Comparison of ENCODE assay signal across 8 mouse cellular contexts in the genomic region with DNA sequence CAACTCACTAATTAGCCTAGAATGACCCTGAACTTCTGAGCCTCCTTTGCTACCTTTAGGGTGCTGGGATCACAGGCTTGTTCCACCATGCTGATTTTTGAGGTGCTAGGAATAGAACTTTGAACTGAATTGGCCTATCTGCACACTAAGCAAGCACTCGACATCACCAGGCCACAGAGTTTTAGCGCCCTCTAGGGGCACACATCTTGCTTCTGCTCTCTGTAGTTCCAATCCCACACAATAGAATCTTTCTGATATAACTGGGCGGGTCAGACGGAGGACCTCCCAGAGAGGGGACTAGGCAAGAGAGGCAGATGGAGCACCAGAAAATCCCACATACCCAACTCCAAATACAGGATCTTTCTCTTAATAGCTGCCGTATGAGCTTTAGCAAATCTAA. TPM values are rescaled to one million over a fixed set of nuclear protein-coding genes. Genes with fewer than 3 reads are reported as not detected.
DNase-seq lines count a peak whose midpoint lies in the region; ATAC-seq and TF ChIP-seq lines count a peak whose summit lies in the region.

No protein-coding gene starts in this region.

- in situ Hi-C loops in Patski (cut with MboI; ENCODE audit: low pct_unique_long_range_greater_than_20kb) = loop anchor here (5.0 kb wide), 1 partner anchor 76 kb away; no protein-coding TSS in a partner anchor

- WGBS in limb, embryonic 13.5 days = 40% methylated on average over 5 of the region's 5 CpGs

- CTCF ChIA-PET in Patski (lab: Charles Lee) = interaction anchor here (0.9 to 3.3 kb wide), 13 partner anchors 9 to 104 kb away, joined by 3 to 20 read pairs (median 5); no protein-coding TSS in a partner anchor

- TF ChIP-seq CTCF in Patski (IDR thresholded peaks at IDR 0.05) = peak; percentile 83

- H3K36me3 ChIP-seq in limb, embryonic 13.5 days = peaks cover 19% of the 10 kb centered on the region

- H3K27ac ChIP-seq in limb, embryonic 13.5 days = no peak overlapping the region

- no peak overlapping the region for H3K9ac ChIP-seq in limb, embryonic 13.5 days

- H3K4me3 ChIP-seq in limb, embryonic 13.5 days = no peak overlapping the region

- H3K4me1 ChIP-seq in limb, embryonic 13.5 days = peaks cover 9% of the 10 kb centered on the region

- DNase-seq in A20 (ENCODE audit: low read depth, low spot score) = peak; percentile 77
- no peak for DNase-seq in Patski (ENCODE audit: low read depth, low spot score)
- DNase-seq in cerebellum, postnatal 14 days = peak; percentile 87
- DNase-seq in frontal cortex, postnatal 14 days (ENCODE audit: low spot score in 2 of 2) = peak; percentile 36 to 68
- peak; percentile 89 for DNase-seq in kidney, adult 9 months
- peak; percentile 78 for DNase-seq in naive thymus-derived CD4-positive, alpha-beta T cell, adult 2 months (ENCODE audit: low read depth)
- peak; percentile 25 to 68 for DNase-seq in thymus, postnatal 10 days (ENCODE audit: low spot score in 2 of 2)

- peak; percentile 70 for ATAC-seq in Patski
- ATAC-seq in limb, embryonic 13.5 days (ENCODE audit: low FRiP score, low read depth) = 0 out of 2 replicates have a peak, but pooled peaks have one; percentile 34

- H3K9me3 ChIP-seq in limb, embryonic 13.5 days = no peaks in the 10 kb centered on the region

- peaks cover under 1% of the 10 kb centered on the region for H3K27me3 ChIP-seq in Patski
- no peaks in the 10 kb centered on the region for H3K27me3 ChIP-seq in limb, embryonic 13.5 days

- no peak overlapping the region for H3K4me2 ChIP-seq in limb, embryonic 13.5 days (replicated peaks)

- POLR2A ChIA-PET in Patski (lab: Charles Lee) = interaction anchor here (0.6 kb wide), 1 partner anchor 122 kb away, joined by 3 read pairs; no protein-coding TSS in a partner anchor

RNA-seq across cellular contexts. Expression of a gene that starts 24.3 kb away (rescaled TPM):
- polyA plus RNA-seq in Patski (2021) = 35.3 TPM
- 196 TPM in 2 replicates for polyA plus RNA-seq in limb, embryonic 13.5 days (2015; fragmentation: Nextera tagmentation; extraction: Ambion mirVana)

RNA-seq across cellular contexts. Expression of a gene that starts 51.0 kb away (rescaled TPM):
- 0.24 TPM for polyA plus RNA-seq in Patski (2021)
- 16.2 and 16.3 TPM in 2 replicates for polyA plus RNA-seq in limb, embryonic 13.5 days (2015; fragmentation: Nextera tagmentation; extraction: Ambion mirVana)

Comparison
In these comparisons a context has a peak if more than half of its experiments do, and no peak if none do; other contexts are left out.
1. RNA of a gene that starts 51.0 kb away (polyA plus RNA-seq): 16.2 to 16.3 TPM in limb, embryonic 13.5 days; 0.24 TPM in Patski (single experiment); every median in the first group is over 10 times any median in the second.